Mouse (Mus musculus) liver, adult (tissue): ENCODE data around the gene Dmrt1.

Source experiments
- GATA4 ChIP-seq: IDR thresholded peaks from 2 replicates; pipeline ENCODE4 v1.6.1; 2014; ENCODE audit warnings: mild to moderate bottlenecking, low read length; ENCODE audit not compliant: insufficient replicate concordance

Gene Dmrt1

GRCm38 (mm10) chr19:25647136-25647535 lies 141.7 kb downstream of the Dmrt1 start:
- no peak for TF ChIP-seq GATA4

GRCm38 (mm10) chr19:25648701-25649100 lies 143.3 kb downstream of the Dmrt1 start:
- TF ChIP-seq GATA4: no peak

DNA sequence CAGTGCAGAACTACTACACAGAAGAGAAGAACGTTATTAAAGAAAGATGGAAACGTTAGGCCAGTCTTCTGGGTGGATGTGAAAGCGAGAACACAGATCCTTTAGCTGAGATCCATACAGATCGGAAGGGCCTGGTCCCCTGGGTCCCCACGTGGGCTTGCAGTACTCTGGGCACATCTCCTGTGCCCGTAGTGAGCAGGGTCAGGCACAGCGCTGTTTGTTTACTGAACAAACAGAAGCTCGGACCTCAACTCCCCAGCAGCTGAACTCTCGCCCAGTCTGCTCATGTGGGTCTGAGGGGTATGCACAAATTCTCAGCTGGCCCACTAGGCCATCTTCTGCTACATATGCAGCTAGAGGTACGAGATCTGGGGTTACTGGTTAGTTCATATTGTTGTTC lies 145.1 kb downstream of the Dmrt1 start:
- TF ChIP-seq GATA4: no peak

DNA sequence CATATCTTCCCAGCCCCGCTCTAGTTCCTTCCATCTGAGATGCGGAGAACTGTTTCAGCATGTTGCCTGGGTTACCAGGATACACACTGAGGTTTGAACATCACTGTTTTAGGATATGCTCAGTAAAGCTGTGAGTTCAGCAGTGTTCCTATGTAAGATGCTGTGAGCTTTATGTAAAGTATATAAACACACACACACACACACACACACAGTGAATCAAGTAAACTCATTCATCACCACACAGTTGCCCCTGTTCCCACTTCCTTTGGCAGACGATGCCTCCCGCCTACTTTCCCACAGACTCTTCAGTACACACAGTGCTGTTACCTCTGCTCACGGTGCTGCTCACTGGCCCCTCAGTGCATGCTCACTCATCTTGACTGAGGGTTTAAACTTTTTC lies 147.1 kb downstream of the Dmrt1 start:
- TF ChIP-seq GATA4: no peak
